Mouse (Mus musculus): ENCODE measurements around the gene Ankrd42.

DNA sequence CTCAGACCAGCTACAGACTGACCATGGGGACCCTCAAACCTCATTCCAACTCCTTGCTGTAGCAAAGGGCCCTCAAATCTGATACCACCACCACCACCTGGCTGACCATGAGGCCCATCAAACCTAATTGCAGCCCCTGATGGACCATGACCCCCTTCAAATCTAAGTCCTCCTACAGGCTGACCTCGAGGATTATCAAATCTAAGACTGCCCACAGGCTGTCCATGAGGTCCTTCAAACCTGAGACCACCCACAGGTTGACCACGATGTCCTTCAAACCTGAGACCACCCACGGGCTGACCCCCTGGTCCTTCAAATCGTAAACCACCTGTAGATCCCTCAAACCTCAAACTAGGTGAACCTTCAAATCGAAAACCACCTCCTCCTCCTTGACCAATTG, 21.1 kb upstream of the Ankrd42 start:
- TF ChIP-seq CTCF (IDR thresholded peaks at IDR 0.05; ENCODE audit: borderline replicate concordance, insufficient read depth, low read length) = no peak
- TF ChIP-seq POLR2A (IDR thresholded peaks at IDR 0.05; ENCODE audit: low read depth, low read length) = no peak

Data from embryonic fibroblast, embryonic 13.5 days (primary cell).